Mouse (Mus musculus) testis, adult 2 months (tissue): ENCODE measurements around the gene Boc.

ENCODE experiments used
- CTCF ChIP-seq: fragments of 200-500 bp; IDR thresholded peaks from 2 replicates; pipeline ENCODE4 v1.5.1; 2012; ENCODE audit warnings: low read depth, mild to moderate bottlenecking, inconsistent platforms, low read length, moderate library complexity; ENCODE audit not compliant: control insufficient read depth, insufficient read depth, insufficient replicate concordance
- POLR2A ChIP-seq: fragments of 200-500 bp; IDR thresholded peaks from 2 replicates; pipeline ENCODE4 v1.6.1; 2012; ENCODE audit warnings: low read depth, mild to moderate bottlenecking, inconsistent platforms, low read length, moderate library complexity; ENCODE audit not compliant: control insufficient read depth

- TF ChIP-seq POLR2A: no peak
- TF ChIP-seq CTCF: no peak
These were observed 8.6 kb downstream of the Boc start for GRCm38 (mm10) chr16:44549867-44550679.
